Comparison of ENCODE assay signal across 9 mouse cellular contexts in the genomic region with DNA sequence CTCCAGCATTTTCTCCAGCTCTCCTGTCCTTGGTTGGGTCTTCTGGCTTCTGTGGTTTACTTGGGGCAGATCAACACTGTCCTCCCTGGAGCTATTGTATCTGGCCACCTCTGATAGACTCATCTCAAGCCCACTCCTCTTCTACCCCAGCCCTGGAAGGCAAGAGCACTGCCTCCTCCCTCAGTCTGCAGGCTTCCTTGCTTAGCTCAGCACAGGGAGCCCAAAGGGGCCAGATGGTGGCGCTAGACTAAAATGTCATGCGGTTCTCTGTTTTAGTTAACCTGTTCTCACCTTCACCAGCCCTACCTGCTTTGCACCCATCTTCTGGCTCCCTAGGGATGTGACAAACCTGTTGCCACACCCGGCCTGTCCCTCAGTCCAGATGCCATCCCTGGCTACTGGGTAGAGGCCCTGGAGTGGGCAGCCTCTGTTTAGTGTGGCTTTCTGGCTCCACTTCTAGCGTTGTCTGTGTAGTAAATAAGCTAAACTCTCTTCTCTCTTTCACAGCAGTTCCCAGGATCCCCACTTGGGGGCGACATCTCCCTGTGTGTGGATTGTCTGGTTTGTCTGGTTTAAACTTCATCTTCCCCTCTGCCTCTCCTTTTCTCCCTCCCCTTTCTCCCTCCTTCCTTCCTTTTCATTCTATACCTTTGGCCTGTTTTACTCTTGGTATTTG. TPM values are rescaled to one million over a fixed set of nuclear protein-coding genes. Genes with fewer than 3 reads are reported as not detected.
DNase-seq lines count a peak whose midpoint lies in the region; ATAC-seq and TF ChIP-seq lines count a peak whose summit lies in the region.
"Had no signal": no experiment of that assay in that cellular context is flagged by ENCODE, and none has a peak within 500 bp of the region (broad histone marks: within the 10 kb centered on the region; RNA-seq: fewer than 3 reads in every experiment).

No protein-coding gene starts in this region.

- H3K27ac ChIP-seq in heart, postnatal 0 days (ENCODE audit: low read depth): no peak overlapping the region
- H3K27ac ChIP-seq in heart, embryonic 11.5 days (ENCODE audit: low read depth, low read length): no peak overlapping the region
- no peak overlapping the region for H3K27ac ChIP-seq in embryonic facial prominence, embryonic 14.5 days (replicated peaks; ENCODE audit: low read depth, low read length)
- H3K27ac ChIP-seq in hindbrain, embryonic 12.5 days: no peak overlapping the region
- no peak overlapping the region for H3K27ac ChIP-seq in midbrain, embryonic 14.5 days (replicated peaks; ENCODE audit: low read depth, low read length)
- H3K27ac ChIP-seq: liver, embryonic 15.5 days had no signal

- peaks cover 9% of the 10 kb centered on the region; the same call in 1 of the 2 replicates for H3K27me3 ChIP-seq in heart, postnatal 0 days (ENCODE audit: control insufficient read depth, insufficient read depth, low read length)
- no peaks in the 10 kb centered on the region for H3K27me3 ChIP-seq in heart, embryonic 11.5 days (ENCODE audit: control insufficient read depth, insufficient read depth, low read length)
- H3K27me3 ChIP-seq in embryonic facial prominence, embryonic 14.5 days (replicated peaks; ENCODE audit: control insufficient read depth, insufficient read depth, low read length): no peaks in the 10 kb centered on the region
- no peaks in the 10 kb centered on the region for H3K27me3 ChIP-seq in hindbrain, embryonic 12.5 days
- H3K27me3 ChIP-seq in midbrain, embryonic 14.5 days (ENCODE audit: control insufficient read depth, insufficient read depth, low read length): no peaks in the 10 kb centered on the region
- H3K27me3 ChIP-seq: liver, embryonic 15.5 days had no signal

- no peaks in the 10 kb centered on the region for H3K4me1 ChIP-seq in heart, postnatal 0 days (ENCODE audit: control insufficient read depth, insufficient read depth)
- H3K4me1 ChIP-seq in heart, embryonic 11.5 days (ENCODE audit: control insufficient read depth, insufficient read depth, low read length): no peaks in the 10 kb centered on the region
- H3K4me1 ChIP-seq in embryonic facial prominence, embryonic 14.5 days (ENCODE audit: control insufficient read depth, insufficient read depth, low read length): no peaks in the 10 kb centered on the region
- no peaks in the 10 kb centered on the region for H3K4me1 ChIP-seq in hindbrain, embryonic 12.5 days
- no peaks in the 10 kb centered on the region for H3K4me1 ChIP-seq in midbrain, embryonic 14.5 days (ENCODE audit: control insufficient read depth, insufficient read depth, low read length)
- H3K4me1 ChIP-seq: liver, embryonic 15.5 days had no signal

- H3K9me3 ChIP-seq in heart, postnatal 0 days (replicated peaks; ENCODE audit: control insufficient read depth, low read length): no peaks in the 10 kb centered on the region
- H3K9me3 ChIP-seq in heart, embryonic 11.5 days (replicated peaks; ENCODE audit: control insufficient read depth, low read length): no peaks in the 10 kb centered on the region
- no peaks in the 10 kb centered on the region for H3K9me3 ChIP-seq in embryonic facial prominence, embryonic 14.5 days (ENCODE audit: control insufficient read depth, low read length)
- 0 out of 2 replicates have a peak, but pooled peaks cover 3% of the 10 kb centered on the region for H3K9me3 ChIP-seq in hindbrain, embryonic 12.5 days (replicated peaks)
- no peaks in the 10 kb centered on the region for H3K9me3 ChIP-seq in midbrain, embryonic 14.5 days (ENCODE audit: control insufficient read depth, low read length)
- H3K9me3 ChIP-seq: liver, embryonic 15.5 days had no signal

- no peak for TF ChIP-seq EP300 in heart, postnatal 0 days (IDR thresholded peaks at IDR 0.05; ENCODE audit: low read depth)

- TF ChIP-seq CTCF in heart, postnatal 0 days (IDR thresholded peaks at IDR 0.05; ENCODE audit: low read depth): peak; percentile 77

- no peak overlapping the region for H3K4me2 ChIP-seq in heart, postnatal 0 days (ENCODE audit: low read depth, low read length)
- H3K4me2 ChIP-seq in heart, embryonic 11.5 days: no peak overlapping the region
- no peak overlapping the region for H3K4me2 ChIP-seq in embryonic facial prominence, embryonic 14.5 days (ENCODE audit: low read depth, low read length)
- no peak overlapping the region for H3K4me2 ChIP-seq in hindbrain, embryonic 12.5 days (replicated peaks)
- no peak overlapping the region for H3K4me2 ChIP-seq in midbrain, embryonic 14.5 days (ENCODE audit: low read length)
- H3K4me2 ChIP-seq: liver, embryonic 15.5 days had no signal

- H3K9ac ChIP-seq in heart, postnatal 0 days (replicated peaks; ENCODE audit: low read depth, low read length): no peak overlapping the region
- H3K9ac ChIP-seq in heart, embryonic 11.5 days (ENCODE audit: low read depth, low read length): no peak overlapping the region
- H3K9ac ChIP-seq in embryonic facial prominence, embryonic 14.5 days (ENCODE audit: low read depth, low read length): no peak overlapping the region
- H3K9ac ChIP-seq in hindbrain, embryonic 12.5 days: no peak overlapping the region
- no peak overlapping the region for H3K9ac ChIP-seq in midbrain, embryonic 14.5 days (replicated peaks; ENCODE audit: low read length)
- H3K9ac ChIP-seq: liver, embryonic 15.5 days had no signal

- H3K36me3 ChIP-seq in heart, postnatal 0 days (replicated peaks; ENCODE audit: control insufficient read depth, insufficient read depth, low read length): no peaks in the 10 kb centered on the region
- no peaks in the 10 kb centered on the region for H3K36me3 ChIP-seq in heart, embryonic 11.5 days (ENCODE audit: control insufficient read depth, insufficient read depth, low read length)
- no peaks in the 10 kb centered on the region for H3K36me3 ChIP-seq in embryonic facial prominence, embryonic 14.5 days (ENCODE audit: control insufficient read depth, insufficient read depth, low read length)
- H3K36me3 ChIP-seq in hindbrain, embryonic 12.5 days: no peaks in the 10 kb centered on the region
- H3K36me3 ChIP-seq in midbrain, embryonic 14.5 days (ENCODE audit: control insufficient read depth, insufficient read depth, low read length): no peaks in the 10 kb centered on the region
- H3K36me3 ChIP-seq: liver, embryonic 15.5 days had no signal

- 17% methylated on average over 5 of the region's 5 CpGs for WGBS in heart, postnatal 0 days
- 15% methylated on average over 5 of the region's 5 CpGs for WGBS in heart, embryonic 11.5 days (ENCODE audit: insufficient replicate concordance)
- WGBS in embryonic facial prominence, embryonic 14.5 days: 12% methylated on average over 5 of the region's 5 CpGs
- WGBS in hindbrain, embryonic 12.5 days: 20% methylated on average over 5 of the region's 5 CpGs
- WGBS in midbrain, embryonic 14.5 days: 18% methylated on average over 5 of the region's 5 CpGs

- no peak for ATAC-seq in heart, postnatal 0 days (ENCODE audit: insufficient read depth, low read depth)
- ATAC-seq in heart, embryonic 11.5 days (replicated peaks; ENCODE audit: insufficient number of reproducible peaks, low FRiP score, low TSS enrichment): no peak
- 0 out of 2 replicates have a peak, but pooled peaks have one; percentile 18 for ATAC-seq in embryonic facial prominence, embryonic 14.5 days (ENCODE audit: low read depth)
- 0 out of 2 replicates have a peak, but pooled peaks have one; percentile 60 for ATAC-seq in hindbrain, embryonic 12.5 days (ENCODE audit: low FRiP score)
- no peak for ATAC-seq in midbrain, embryonic 14.5 days (ENCODE audit: low FRiP score, low TSS enrichment)

- DNase-seq in heart, postnatal 0 days (ENCODE audit: low spot score): no peak
- DNase-seq in adrenal gland, postnatal 25 days: peak; percentile 76
- peak; percentile 23 for DNase-seq in embryonic facial prominence, embryonic 14.5 days (ENCODE audit: low spot score)
- peak; percentile 82 to 98 for DNase-seq in layer of hippocampus, postnatal 25 days (ENCODE audit: extremely low spot score in 1 of 2, low spot score in 1 of 2)
- peak; percentile 87 for DNase-seq in midbrain, embryonic 14.5 days
- peak; percentile 88 for DNase-seq in testis, postnatal 10 days (ENCODE audit: low spot score)

- no peak overlapping the region for H3K4me3 ChIP-seq in heart, postnatal 0 days (ENCODE audit: low read depth, low read length)
- H3K4me3 ChIP-seq in heart, embryonic 11.5 days (ENCODE audit: low read depth, low read length): no peak overlapping the region
- no peak overlapping the region for H3K4me3 ChIP-seq in embryonic facial prominence, embryonic 14.5 days (ENCODE audit: low read depth, low read length)
- H3K4me3 ChIP-seq in hindbrain, embryonic 12.5 days: no peak overlapping the region
- no peak overlapping the region for H3K4me3 ChIP-seq in midbrain, embryonic 14.5 days (replicated peaks; ENCODE audit: low read depth, low read length)
- H3K4me3 ChIP-seq: liver, embryonic 15.5 days had no signal

RNA-seq across cellular contexts. Expression of a gene that starts 16.0 kb away (rescaled TPM):
- 33.2 and 39.7 TPM in 2 replicates for total RNA-seq in heart, postnatal 0 days (2014; rRNA removed; ENCODE audit: low replicate concordance)
- 3.6 and 3.9 TPM in 2 replicates for polyA plus RNA-seq in heart, postnatal 0 days (2015; fragmentation: Nextera tagmentation; extraction: Ambion mirVana)
- 4.1 and 5.7 TPM in 2 replicates for polyA plus RNA-seq in heart, embryonic 11.5 days (2014; fragmentation: Nextera tagmentation; extraction: Ambion mirVana)
- 102 and 104 TPM in 2 replicates for total RNA-seq in adrenal gland, postnatal 25 days (2021)
- polyA plus RNA-seq in embryonic facial prominence, embryonic 14.5 days (2014; fragmentation: Nextera tagmentation; extraction: Ambion mirVana): 17.0 and 17.7 TPM in 2 replicates
- polyA plus RNA-seq in hindbrain, embryonic 12.5 days (2016; fragmentation: Nextera tagmentation; extraction: Ambion mirVana): 12.9 and 13.2 TPM in 2 replicates
- 100 to 1,000 TPM; 110 to 125 TPM for total RNA-seq in layer of hippocampus, postnatal 25 days (2021)
- 7.1 and 11.7 TPM in 2 replicates for polyA plus RNA-seq in midbrain, embryonic 14.5 days (2014; fragmentation: Nextera tagmentation; extraction: Ambion mirVana)

Comparison
In these comparisons a context has a peak if more than half of its experiments do, and no peak if none do; other contexts are left out.
1. ATAC-seq: peak in embryonic facial prominence, embryonic 14.5 days (single experiment) and hindbrain, embryonic 12.5 days (single experiment); none in heart, postnatal 0 days (single experiment), heart, embryonic 11.5 days (single experiment) and midbrain, embryonic 14.5 days (single experiment).